Mouse (Mus musculus): ENCODE data around the gene Prdm15.

DNA sequence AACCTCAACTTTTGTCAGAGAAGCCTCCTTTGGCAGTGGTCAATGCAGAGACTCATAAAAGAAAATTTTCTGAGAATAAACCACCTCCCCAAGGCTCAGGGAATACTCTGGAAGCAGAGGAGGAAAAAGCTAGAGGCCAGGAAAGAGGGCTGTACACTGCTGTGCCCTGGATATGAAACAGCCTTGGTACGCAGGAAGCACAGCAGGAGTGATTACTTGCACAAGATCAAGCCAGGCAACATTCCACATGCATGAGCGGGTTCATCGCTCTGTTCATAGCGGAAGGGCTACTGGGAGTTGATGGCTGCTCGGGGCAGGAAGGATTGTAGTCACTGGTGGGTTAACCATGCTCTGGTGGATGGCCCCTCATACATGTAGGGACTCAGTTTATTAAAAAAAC lies 21.0 kb upstream of the Prdm15 start:
- TF ChIP-seq CTCF (IDR thresholded peaks at IDR 0.05; ENCODE audit: low read depth, low read length) (no peak), GATA2 (IDR thresholded peaks at IDR 0.05; ENCODE audit: borderline replicate concordance, low read depth, low read length) (no peak), GATA1 (IDR thresholded peaks at IDR 0.05; ENCODE audit: borderline replicate concordance, low read length) (no peak), TAL1 (conservative IDR thresholded peaks at IDR 0.05; ENCODE audit: low read depth, low read length) (no peak), POLR2AphosphoS5 (IDR thresholded peaks at IDR 0.05; ENCODE audit: insufficient replicate concordance, low read depth, low read length) (no peak)
